Mouse (Mus musculus): ENCODE data around the gene Zfp207. TPM values are rescaled to one million over a fixed set of nuclear protein-coding genes. Genes with fewer than 3 reads are reported as not detected.
A peak's percentile ranks its signal among the peaks of the same experiment; 100 is the strongest.

The Zfp207 gene
- total RNA-seq (2014; rRNA removed; ENCODE audit: low replicate concordance) (185 and 196 TPM in 2 replicates), polyA plus RNA-seq (2015; fragmentation: Nextera tagmentation; extraction: Ambion mirVana) (114 and 122 TPM in 2 replicates)

- peak; percentile 97 for ATAC-seq (ENCODE audit: insufficient read depth, low read depth)
- under 1% methylated on average over 33 of the region's 33 CpGs for whole genome bisulfite sequencing
These were observed at the start of gene Zfp207 for GRCm38 (mm10) chr11:80383019-80383625. Gene Zfp207, plus strand, starts transcription at chr11:80383279.

GRCm38 (mm10) chr11:80335609-80336350 lies 47.3 kb upstream of the Zfp207 start:
- Histone ChIP-seq H3K27ac (ENCODE audit: low read depth) (no peak overlapping the region), H3K4me1 (ENCODE audit: control insufficient read depth, insufficient read depth) (peaks cover 8% of the 10 kb centered on the region), H3K9ac (replicated peaks; ENCODE audit: low read depth, low read length) (no peak overlapping the region), H3K4me2 (ENCODE audit: low read depth, low read length) (no peak overlapping the region), H3K36me3 (replicated peaks; ENCODE audit: control insufficient read depth, insufficient read depth, low read length) (no peaks in the 10 kb centered on the region), H3K4me3 (ENCODE audit: low read depth, low read length) (no peak overlapping the region), H3K9me3 (replicated peaks; ENCODE audit: control insufficient read depth, low read length) (no peaks in the 10 kb centered on the region), H3K27me3 (ENCODE audit: control insufficient read depth, insufficient read depth, low read length) (no peaks in the 10 kb centered on the region)
- WGBS: 14% methylated on average over 7 of the region's 7 CpGs
- no peak for DNase-seq (ENCODE audit: low spot score)
- ATAC-seq (ENCODE audit: insufficient read depth, low read depth): no peak
- TF ChIP-seq EP300 (IDR thresholded peaks at IDR 0.05; ENCODE audit: low read depth): no peak
- no peak for TF ChIP-seq CTCF (IDR thresholded peaks at IDR 0.05; ENCODE audit: low read depth)

More at GRCm38 (mm10) chr11:80383019-80383625, at the start of gene Zfp207:
- DNase-seq (ENCODE audit: low spot score): peak; percentile 98
- H3K36me3 ChIP-seq (replicated peaks; ENCODE audit: control insufficient read depth, insufficient read depth, low read length): peaks cover 13% of the 10 kb centered on the region
- peak within 1 kb of the TSS; percentile 91 for H3K4me2 ChIP-seq (ENCODE audit: low read depth, low read length)
- peak within 1 kb of the TSS; percentile 91 for H3K4me3 ChIP-seq (ENCODE audit: low read depth, low read length)
- H3K27ac ChIP-seq (ENCODE audit: low read depth): peak within 1 kb of the TSS; percentile 93
- peak within 1 kb of the TSS; percentile 98 for H3K9ac ChIP-seq (replicated peaks; ENCODE audit: low read depth, low read length)
- TF ChIP-seq EP300 (IDR thresholded peaks at IDR 0.05; ENCODE audit: low read depth) (no peak; the same call in none of the 2 replicates), CTCF (IDR thresholded peaks at IDR 0.05; ENCODE audit: low read depth) (no peak)
- peaks cover 17% of the 10 kb centered on the region for H3K4me1 ChIP-seq (ENCODE audit: control insufficient read depth, insufficient read depth)
- H3K9me3 ChIP-seq (replicated peaks; ENCODE audit: control insufficient read depth, low read length): no peaks in the 10 kb centered on the region
- no peaks in the 10 kb centered on the region for H3K27me3 ChIP-seq (ENCODE audit: control insufficient read depth, insufficient read depth, low read length)

- TF ChIP-seq EP300 (IDR thresholded peaks at IDR 0.05; ENCODE audit: low read depth) (no peak), CTCF (IDR thresholded peaks at IDR 0.05; ENCODE audit: low read depth) (no peak)
- Histone ChIP-seq H3K9me3 (replicated peaks; ENCODE audit: control insufficient read depth, low read length) (no peaks in the 10 kb centered on the region), H3K9ac (replicated peaks; ENCODE audit: low read depth, low read length) (no peak overlapping the region), H3K27ac (ENCODE audit: low read depth) (no peak overlapping the region), H3K4me1 (ENCODE audit: control insufficient read depth, insufficient read depth) (peaks cover 8% of the 10 kb centered on the region), H3K4me2 (ENCODE audit: low read depth, low read length) (no peak overlapping the region), H3K27me3 (ENCODE audit: control insufficient read depth, insufficient read depth, low read length) (no peaks in the 10 kb centered on the region), H3K4me3 (ENCODE audit: low read depth, low read length) (no peak overlapping the region), H3K36me3 (replicated peaks; ENCODE audit: control insufficient read depth, insufficient read depth, low read length) (no peaks in the 10 kb centered on the region)
- 11% methylated on average over 6 of the region's 6 CpGs for WGBS
- DNase-seq (ENCODE audit: low spot score) (no peak), ATAC-seq (ENCODE audit: insufficient read depth, low read depth) (no peak)
These were observed 46.7 kb upstream of the Zfp207 start for GRCm38 (mm10) chr11:80336351-80336730.

GRCm38 (mm10) chr11:80342482-80342881 lies 40.6 kb upstream of the Zfp207 start:
- no peak overlapping the region for H3K4me3 ChIP-seq (ENCODE audit: low read depth, low read length)
- H3K4me1 ChIP-seq (ENCODE audit: control insufficient read depth, insufficient read depth): no peaks in the 10 kb centered on the region
- no peak overlapping the region for H3K4me2 ChIP-seq (ENCODE audit: low read depth, low read length)
- DNase-seq (ENCODE audit: low spot score) (no peak), ATAC-seq (ENCODE audit: insufficient read depth, low read depth) (no peak)
- no peaks in the 10 kb centered on the region for H3K9me3 ChIP-seq (replicated peaks; ENCODE audit: control insufficient read depth, low read length)
- TF ChIP-seq EP300 (IDR thresholded peaks at IDR 0.05; ENCODE audit: low read depth): no peak
- TF ChIP-seq CTCF (IDR thresholded peaks at IDR 0.05; ENCODE audit: low read depth): no peak
- H3K27ac ChIP-seq (ENCODE audit: low read depth): no peak overlapping the region
- H3K36me3 ChIP-seq (replicated peaks; ENCODE audit: control insufficient read depth, insufficient read depth, low read length): no peaks in the 10 kb centered on the region
- H3K27me3 ChIP-seq (ENCODE audit: control insufficient read depth, insufficient read depth, low read length): 0 out of 2 replicates have a peak, but pooled peaks cover 2% of the 10 kb centered on the region
- no peak overlapping the region for H3K9ac ChIP-seq (replicated peaks; ENCODE audit: low read depth, low read length)
- 14% methylated on average over 2 of the region's 2 CpGs for WGBS

GRCm38 (mm10) chr11:80351832-80352430 lies 31.1 kb upstream of the Zfp207 start:
- ATAC-seq (ENCODE audit: insufficient read depth, low read depth) (no peak), DNase-seq (ENCODE audit: low spot score) (peak; percentile 65)
- Histone ChIP-seq H3K27me3 (ENCODE audit: control insufficient read depth, insufficient read depth, low read length) (no peaks in the 10 kb centered on the region), H3K4me3 (ENCODE audit: low read depth, low read length) (no peak overlapping the region), H3K4me2 (ENCODE audit: low read depth, low read length) (no peak overlapping the region), H3K9me3 (replicated peaks; ENCODE audit: control insufficient read depth, low read length) (no peaks in the 10 kb centered on the region; the same call in 1 of the 2 replicates), H3K27ac (ENCODE audit: low read depth) (no peak overlapping the region), H3K4me1 (ENCODE audit: control insufficient read depth, insufficient read depth) (no peaks in the 10 kb centered on the region), H3K9ac (replicated peaks; ENCODE audit: low read depth, low read length) (no peak overlapping the region), H3K36me3 (replicated peaks; ENCODE audit: control insufficient read depth, insufficient read depth, low read length) (no peaks in the 10 kb centered on the region)
- peak; percentile 96 for TF ChIP-seq CTCF (IDR thresholded peaks at IDR 0.05; ENCODE audit: low read depth)
- TF ChIP-seq EP300 (IDR thresholded peaks at IDR 0.05; ENCODE audit: low read depth): no peak
- WGBS: 61% methylated on average over 5 of the region's 5 CpGs
